Mouse (Mus musculus) kidney, postnatal 0 days (tissue): ENCODE measurements around the gene Cdk17. TPM values are rescaled to one million over a fixed set of nuclear protein-coding genes. Genes with fewer than 3 reads are reported as not detected.
A peak's percentile ranks its signal among the peaks of the same experiment; 100 is the strongest.

Source experiments
- ATAC-seq: fragments of 200-750 bp; cut with Nextera tagmentation; replicated peaks from 2 replicates; pipeline ENCODE4 v1.8.0; 2017; ENCODE audit warnings: low read depth, moderate number of reproducible peaks, moderate TSS enrichment, moderate library complexity; ENCODE audit not compliant: low FRiP score
- DNase-seq: peaks from one replicate; pipeline ENCODE4 v3.0.0-alpha.2; 2016; ENCODE audit warnings: low spot score
- H3K27ac ChIP-seq: fragments of 300-500 bp; sonication (generic); 2 replicates; pipeline ENCODE4 v1.5.1; 2014; ENCODE audit warnings: mild to moderate bottlenecking
- H3K27me3 ChIP-seq: fragments of 300-500 bp; sonication (generic); 2 replicates; pipeline ENCODE4 v1.6.1; 2014; ENCODE audit warnings: low read length, mixed read lengths; ENCODE audit not compliant: insufficient read depth
- H3K36me3 ChIP-seq: fragments of 300-500 bp; sonication (generic); 2 replicates; pipeline ENCODE4 v1.6.1; 2014; ENCODE audit warnings: low read length, mixed read lengths; ENCODE audit not compliant: insufficient read depth
- H3K4me1 ChIP-seq: fragments of 300-500 bp; sonication (generic); replicated peaks from 2 replicates; pipeline ENCODE4 v1.6.1; 2014; ENCODE audit warnings: antibody characterized with exemption, low read length, mixed read lengths; ENCODE audit not compliant: insufficient read depth
- H3K4me2 ChIP-seq: fragments of 300-500 bp; sonication (generic); 2 replicates; pipeline ENCODE4 v1.6.1; 2014; ENCODE audit warnings: mild to moderate bottlenecking, low read length, moderate library complexity, mixed read lengths
- H3K4me3 ChIP-seq: fragments of 300-500 bp; sonication (generic); replicated peaks from 2 replicates; pipeline ENCODE4 v1.5.1; 2014; ENCODE audit warnings: low read depth, low read length
- H3K9ac ChIP-seq: fragments of 300-500 bp; sonication (generic); 2 replicates; pipeline ENCODE4 v1.6.1; 2014; ENCODE audit warnings: low read depth, low read length
- H3K9me3 ChIP-seq: fragments of 300-500 bp; sonication (generic); replicated peaks from 2 replicates; pipeline ENCODE4 v1.6.1; 2016; ENCODE audit warnings: low read length, inconsistent platforms, mixed read lengths
- CTCF ChIP-seq: IDR thresholded peaks from 2 replicates; pipeline ENCODE4 v1.5.1; 2016; ENCODE audit warnings: antibody characterized with exemption, low read depth, mild to moderate bottlenecking, moderate library complexity
- WGBS: fragments of 180-500 bp; shearing (Covaris S2); extraction: QIAGEN DNeasy Blood & Tissue Kit; methylation state at CpG from one replicate; pipeline ENCODE4 v1.1.7; 2014; 5-methylcytosine and 5-hydroxymethylcytosine counted together
- polyA plus RNA-seq: library from polyadenylated mRNA; unstranded; fragments of >200 nt; fragmentation: Nextera tagmentation; extraction: Ambion mirVana; gene quantifications from 2 replicates; pipeline ENCODE4 v1.2.1, GENCODE M21; 2015

Gene Cdk17
- polyA plus RNA-seq, 1 experiment from 2014 or later = 16.4 TPM

GRCm38 (mm10) chr10:93207176-93207575 lies 46.5 kb downstream of the Cdk17 start:
- Histone ChIP-seq H3K4me2 (no peak overlapping the region), H3K4me3 (no peak overlapping the region), H3K9me3 (no peaks in the 10 kb centered on the region), H3K36me3 (no peaks in the 10 kb centered on the region), H3K4me1 (no peaks in the 10 kb centered on the region), H3K9ac (no peak overlapping the region), H3K27me3 (no peaks in the 10 kb centered on the region), H3K27ac (no peak overlapping the region)
- 75% methylated on average over 5 of the region's 5 CpGs for WGBS
- no peak for DNase-seq
- TF ChIP-seq CTCF = no peak
- ATAC-seq = no peak

- H3K36me3 ChIP-seq = peaks cover 13% of the 10 kb centered on the region; the same call in 1 of the 2 replicates
- H3K4me2 ChIP-seq = no peak overlapping the region
- no peak overlapping the region for H3K4me3 ChIP-seq
- no peaks in the 10 kb centered on the region for H3K27me3 ChIP-seq
- H3K9ac ChIP-seq = no peak overlapping the region
- no peak for TF ChIP-seq CTCF
- no peaks in the 10 kb centered on the region for H3K4me1 ChIP-seq
- 65% methylated on average over 2 of the region's 2 CpGs for WGBS
- no peak for DNase-seq
- H3K9me3 ChIP-seq = no peaks in the 10 kb centered on the region
- no peak for ATAC-seq
- H3K27ac ChIP-seq = no peak overlapping the region
Observed at GRCm38 (mm10) chr10:93212699-93213098, 52.0 kb downstream of the Cdk17 start.

GRCm38 (mm10) chr10:93213339-93213738 lies 52.7 kb downstream of the Cdk17 start:
- Histone ChIP-seq H3K27me3 (no peaks in the 10 kb centered on the region), H3K36me3 (peaks cover 13% of the 10 kb centered on the region), H3K9me3 (no peaks in the 10 kb centered on the region), H3K9ac (no peak overlapping the region), H3K4me3 (no peak overlapping the region), H3K27ac (0 out of 2 replicates have a peak overlapping the region, but pooled peaks have one; percentile 4), H3K4me2 (no peak overlapping the region), H3K4me1 (no peaks in the 10 kb centered on the region)
- DNase-seq = no peak
- ATAC-seq = no peak
- WGBS = 78% methylated on average over 7 of the region's 7 CpGs
- TF ChIP-seq CTCF = no peak

GRCm38 (mm10) chr10:93214251-93214650 lies 53.6 kb downstream of the Cdk17 start:
- no peak overlapping the region for H3K9ac ChIP-seq
- DNase-seq (peak; percentile 43), ATAC-seq (0 out of 2 replicates have a peak, but pooled peaks have one; percentile 57)
- no peak overlapping the region for H3K27ac ChIP-seq
- no peaks in the 10 kb centered on the region for H3K4me1 ChIP-seq
- H3K4me2 ChIP-seq = no peak overlapping the region
- H3K36me3 ChIP-seq = peaks cover 13% of the 10 kb centered on the region
- no peaks in the 10 kb centered on the region for H3K27me3 ChIP-seq
- no peaks in the 10 kb centered on the region for H3K9me3 ChIP-seq
- no peak overlapping the region for H3K4me3 ChIP-seq
- 31% methylated on average over 4 of the region's 4 CpGs for WGBS
- no peak for TF ChIP-seq CTCF

- no peak for TF ChIP-seq CTCF
- no peaks in the 10 kb centered on the region for H3K27me3 ChIP-seq
- H3K9ac ChIP-seq = no peak overlapping the region
- no peak overlapping the region for H3K4me3 ChIP-seq
- DNase-seq = no peak
- 0 out of 2 replicates have a peak overlapping the region, but pooled peaks have one; percentile 1 for H3K27ac ChIP-seq
- no peak for ATAC-seq
- 88% methylated on average over 8 of the region's 8 CpGs for WGBS
- H3K9me3 ChIP-seq = no peaks in the 10 kb centered on the region
- H3K36me3 ChIP-seq = peaks cover 13% of the 10 kb centered on the region
- no peak overlapping the region for H3K4me2 ChIP-seq
- H3K4me1 ChIP-seq = no peaks in the 10 kb centered on the region
Observed at GRCm38 (mm10) chr10:93215051-93215763, 54.5 kb downstream of the Cdk17 start.

GRCm38 (mm10) chr10:93225751-93226150 lies 65.1 kb downstream of the Cdk17 start:
- ATAC-seq (no peak), DNase-seq (no peak)
- no peak overlapping the region for H3K27ac ChIP-seq
- no peaks in the 10 kb centered on the region; the same call in 1 of the 2 replicates for H3K36me3 ChIP-seq
- no peaks in the 10 kb centered on the region for H3K27me3 ChIP-seq
- H3K4me3 ChIP-seq = no peak overlapping the region
- no peaks in the 10 kb centered on the region for H3K4me1 ChIP-seq
- no peak overlapping the region for H3K9ac ChIP-seq
- no peak overlapping the region for H3K4me2 ChIP-seq
- H3K9me3 ChIP-seq = no peaks in the 10 kb centered on the region
- WGBS = 78% methylated on average over 6 of the region's 6 CpGs
- TF ChIP-seq CTCF = no peak
